Mouse (Mus musculus) megakaryocyte, embryonic 14.5 days (primary cell): ENCODE measurements around the gene Hist1h2bc.

ENCODE experiments used
- FLI1 ChIP-seq: IDR thresholded peaks from 2 replicates; pipeline ENCODE4 v1.6.1; 2012; ENCODE audit warnings: low read length, inconsistent platforms, mixed read lengths
- GATA1 ChIP-seq: IDR thresholded peaks from 3 replicates; pipeline ENCODE4 v1.6.1; 2012; ENCODE audit warnings: mixed read lengths, low read length, inconsistent platforms, borderline replicate concordance

GRCm38 (mm10) chr13:23687907-23688306 is 3.9 kb downstream of the Hist1h2bc start:
- TF ChIP-seq GATA1 (no peak), FLI1 (no peak)
